Mouse (Mus musculus) brain, adult 2 months (tissue): ENCODE measurements around the gene Cenpm.
"Not testable (repeated sequence)": the region's sequence is repeated elsewhere in the genome, so short reads cannot be mapped to it uniquely, and the experiment has no call there.

Experiments used
- DNase-seq: peaks from one replicate; pipeline ENCODE4 v3.0.0; 2011; ENCODE audit warnings: low read depth, low spot score

The Cenpm gene

GRCm38 (mm10) chr15:82244115-82244804 is at the start of gene Cenpm:
TSS of gene Cenpm (minus strand) at chr15:82244748.
- DNase-seq: peak; percentile 91

DNA sequence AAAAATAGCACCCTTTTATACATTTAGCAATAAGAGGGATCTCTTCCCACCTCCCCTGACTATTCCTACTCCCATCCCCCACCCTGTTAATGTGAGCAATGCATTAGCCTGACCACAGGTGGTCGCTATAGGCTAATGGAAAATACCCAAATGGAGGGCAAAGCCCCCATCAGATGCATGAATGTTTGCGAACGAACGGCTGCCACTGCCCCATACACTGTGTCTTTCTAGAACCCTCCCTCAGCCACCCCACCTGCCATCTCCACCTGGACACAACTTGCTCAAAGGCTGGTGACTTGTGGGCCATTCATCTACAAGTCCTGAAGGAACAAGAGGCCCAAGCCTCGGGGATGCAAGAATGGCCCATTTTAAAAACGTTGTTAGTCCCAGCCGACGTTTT is 49.5 kb upstream of the Cenpm start:
- DNase-seq: no peak

- DNase-seq: peak; percentile 59
These were observed 48.7 kb upstream of the Cenpm start for GRCm38 (mm10) chr15:82293271-82293711.

GRCm38 (mm10) chr15:82292851-82293250 is 48.3 kb upstream of the Cenpm start:
- no peak for DNase-seq

- no peak for DNase-seq
These were observed 45.7 kb upstream of the Cenpm start for GRCm38 (mm10) chr15:82290252-82290651.

GRCm38 (mm10) chr15:82286157-82286556 is 41.6 kb upstream of the Cenpm start:
- no peak for DNase-seq

DNA sequence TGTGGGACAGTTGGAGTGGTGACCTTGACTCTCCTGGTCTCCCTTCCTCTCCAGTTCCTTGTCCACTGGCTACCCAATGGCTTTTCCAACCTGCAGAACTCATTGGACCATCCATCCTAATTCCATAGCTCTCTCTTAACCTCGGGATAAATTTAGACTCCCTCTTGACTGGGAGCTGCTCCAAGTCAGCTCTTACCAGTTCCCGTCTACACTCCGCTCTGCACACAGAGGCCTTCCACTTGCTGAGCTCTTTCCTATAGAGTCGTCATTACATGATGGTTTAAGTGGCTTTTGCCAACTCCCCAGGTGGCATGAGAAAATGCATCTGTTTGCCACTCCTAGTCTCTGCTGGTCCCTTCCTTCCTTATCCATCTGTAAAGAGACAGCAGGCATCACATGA is 36.1 kb upstream of the Cenpm start:
- DNase-seq: peak; percentile 54

DNA sequence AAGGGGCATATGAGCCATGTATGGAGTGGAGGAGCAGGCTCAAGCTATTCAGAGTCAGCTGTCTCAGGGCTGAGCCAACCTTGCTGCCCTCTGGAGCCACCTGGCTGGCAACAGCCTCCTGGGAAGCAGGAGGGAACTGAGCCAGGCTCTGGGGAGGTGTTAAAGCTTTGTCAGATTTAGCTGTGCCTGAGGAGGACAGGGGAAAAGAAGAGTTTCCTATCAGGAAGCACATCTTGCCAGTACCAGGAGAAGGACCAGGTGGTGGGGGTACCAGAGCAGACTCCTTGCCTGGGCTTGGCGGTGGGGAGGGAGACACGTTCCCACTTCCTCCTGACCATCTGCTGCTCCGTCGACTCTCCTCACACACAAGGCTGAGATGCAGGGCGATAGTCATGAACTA is 33.0 kb upstream of the Cenpm start:
- peak; percentile 96 for DNase-seq

GRCm38 (mm10) chr15:82274927-82275901 is 30.7 kb upstream of the Cenpm start:
- peak; percentile 87 for DNase-seq

- DNase-seq: no peak
These were observed 30.0 kb upstream of the Cenpm start, which contains the start of gene Sept3 for GRCm38 (mm10) chr15:82274593-82274926. TSS of gene Sept3 (plus strand) at chr15:82274893.

DNA sequence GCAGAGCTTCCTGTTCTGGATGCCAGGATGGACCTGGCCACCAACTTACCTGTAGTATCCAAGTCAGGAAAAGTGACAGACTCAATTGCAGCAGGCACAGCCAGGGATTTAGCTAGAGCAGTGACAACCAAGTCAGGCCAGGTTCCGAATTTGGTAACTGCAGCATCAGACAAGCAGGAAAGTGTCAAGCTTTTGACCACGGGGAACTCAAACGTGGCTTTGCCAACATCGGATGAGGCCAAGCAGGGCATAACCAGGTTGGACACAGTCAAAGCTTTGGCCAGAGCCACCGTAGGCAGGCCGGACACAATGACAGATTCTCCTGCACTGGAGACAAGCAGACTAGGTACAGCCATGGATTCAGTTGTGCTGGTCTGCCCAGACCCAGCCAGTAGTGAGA is 27.7 kb upstream of the Cenpm start:
- DNase-seq: peak; percentile 82

DNA sequence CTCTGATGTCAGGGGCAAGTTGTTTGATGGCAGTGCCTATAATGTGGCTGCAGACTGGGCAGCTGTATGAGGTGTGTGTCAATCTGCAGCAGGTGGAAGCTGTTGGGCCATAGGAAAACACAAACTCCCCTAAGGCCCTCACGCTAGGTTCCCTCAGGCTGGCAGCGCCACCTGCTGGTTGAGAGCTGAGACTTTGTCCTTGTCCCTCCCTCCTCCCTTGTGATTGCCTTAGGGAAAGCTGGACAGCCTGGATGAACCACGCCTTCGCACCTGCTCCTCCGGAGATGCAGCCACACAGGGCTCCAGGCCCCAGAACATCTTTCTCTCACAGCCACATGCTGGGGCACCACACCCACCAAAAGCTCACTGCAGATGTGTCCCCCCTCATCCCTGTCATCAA is 26.7 kb upstream of the Cenpm start:
- DNase-seq: peak; percentile 96

DNA sequence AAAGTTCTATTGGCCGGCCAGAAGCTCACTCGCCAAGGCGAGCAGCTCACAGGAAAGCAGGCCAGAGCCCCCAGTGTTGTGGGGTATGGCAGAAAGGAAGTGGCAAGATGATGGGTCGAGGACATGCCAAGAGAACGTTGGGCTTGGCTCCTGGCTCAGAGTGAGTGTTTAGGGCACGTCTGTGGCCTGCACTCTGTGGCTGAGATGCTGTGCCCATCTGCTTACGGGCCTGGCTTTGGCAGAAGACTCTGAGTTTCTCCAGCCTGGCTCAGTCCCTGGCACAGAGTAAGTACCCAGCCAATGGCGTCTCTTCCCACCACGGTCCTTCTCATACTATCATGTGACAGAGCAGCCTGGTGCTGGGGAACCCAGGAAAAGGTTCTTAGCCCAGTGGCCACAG is 24.2 kb upstream of the Cenpm start:
- peak; percentile 96 for DNase-seq

- peak; percentile 75 for DNase-seq
These were observed 23.6 kb upstream of the Cenpm start for GRCm38 (mm10) chr15:82268185-82268584.

GRCm38 (mm10) chr15:82266356-82266755 is 21.8 kb upstream of the Cenpm start:
- peak; percentile 74 for DNase-seq

DNA sequence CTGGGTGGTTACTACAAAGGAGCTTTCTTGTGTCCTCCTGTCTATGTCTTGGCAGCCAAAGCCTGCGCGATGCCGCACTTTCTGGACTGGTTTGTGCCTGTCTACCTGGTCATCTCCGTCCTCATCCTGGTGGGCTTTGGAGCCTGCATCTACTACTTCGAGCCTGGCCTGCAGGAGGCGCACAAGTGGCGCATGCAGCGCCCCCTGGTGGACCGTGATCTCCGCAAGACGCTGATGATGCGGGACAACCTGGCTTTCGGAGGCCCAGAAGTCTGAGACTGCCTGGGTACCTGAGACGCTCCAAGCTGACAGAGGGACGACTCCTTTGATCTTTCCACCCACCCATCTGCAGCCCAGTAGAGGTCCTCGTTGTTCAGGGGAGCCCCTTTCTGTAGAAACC is 15.0 kb upstream of the Cenpm start:
- peak; percentile 87 for DNase-seq

GRCm38 (mm10) chr15:82255944-82256383 is 11.4 kb upstream of the Cenpm start:
- DNase-seq: peak; percentile 97

- DNase-seq: peak; percentile 80
These were observed 10.7 kb upstream of the Cenpm start for GRCm38 (mm10) chr15:82255248-82255647.

DNA sequence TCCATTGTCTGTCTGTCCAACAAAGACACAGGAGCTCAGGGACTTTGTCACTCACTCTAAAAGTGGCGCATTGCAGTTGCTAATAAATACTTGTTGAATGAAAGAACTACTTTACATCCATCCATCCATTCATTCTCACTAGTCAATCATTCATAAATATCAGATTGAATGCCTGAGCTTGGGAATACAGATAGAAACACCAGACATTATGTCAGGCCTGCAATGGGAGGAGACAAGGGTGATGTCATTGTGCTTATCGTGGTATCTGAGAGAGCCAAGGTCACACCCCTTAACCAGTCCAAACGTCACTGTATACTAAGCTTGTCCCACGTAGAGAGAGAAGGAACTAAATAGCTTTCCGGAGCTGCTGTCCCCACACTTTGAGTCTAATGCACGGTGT is 7.5 kb upstream of the Cenpm start, which contains the start of gene 1500009C09Rik:
Gene 1500009C09Rik (plus strand): TSS at position 301 of the 400 bp plus-strand sequence.
- DNase-seq: no peak

DNA sequence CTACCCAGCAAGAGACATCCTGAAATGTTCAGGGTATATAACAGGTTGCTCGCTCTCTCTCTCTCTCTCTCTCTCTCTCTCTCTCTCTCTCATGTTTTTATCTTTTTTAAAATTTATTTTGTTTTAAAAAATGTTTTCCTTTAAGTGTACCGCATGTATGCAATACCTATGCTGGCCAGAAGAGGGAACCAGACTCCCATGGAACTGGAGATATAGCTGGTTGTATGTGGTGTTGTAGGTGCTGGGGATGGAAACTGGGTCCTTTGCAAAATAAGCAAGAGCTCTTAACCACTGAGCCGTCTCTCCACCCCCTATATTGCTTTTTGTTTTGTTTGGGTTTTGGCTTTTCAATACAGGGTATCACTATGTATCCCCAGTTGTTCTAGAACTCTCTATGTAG is 7.0 kb upstream of the Cenpm start:
- DNase-seq: no peak

DNA sequence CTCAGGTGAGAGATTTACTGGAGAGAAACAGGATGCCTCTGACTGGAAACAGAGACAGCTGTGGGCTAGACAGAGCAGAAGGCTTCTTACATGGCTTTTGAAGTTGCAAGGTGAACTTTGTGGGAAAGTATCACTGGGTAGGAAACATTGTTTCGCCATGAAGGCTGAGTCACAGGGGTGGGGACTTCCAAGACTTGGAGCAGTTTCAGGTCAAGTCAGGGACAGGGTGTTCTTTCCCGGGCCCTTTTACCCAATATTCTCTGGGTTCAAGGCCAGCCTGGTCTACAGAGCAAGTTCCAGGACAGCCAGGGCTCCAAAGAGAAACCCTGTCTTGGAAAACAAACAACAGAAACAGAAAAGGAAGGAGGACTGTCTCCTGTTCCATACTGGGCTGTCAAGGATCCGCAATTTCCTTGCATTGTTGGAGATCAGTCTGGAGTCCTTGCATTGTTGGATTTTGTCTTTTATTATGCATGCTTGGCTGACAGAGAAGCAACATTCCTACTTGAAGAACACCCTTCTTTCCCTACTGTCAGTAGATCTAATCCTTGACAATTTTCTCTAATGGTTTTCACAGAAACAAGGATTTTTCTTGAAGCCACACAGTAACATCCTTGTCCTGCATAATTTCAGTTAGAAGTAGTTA is 2.7 kb upstream of the Cenpm start:
- DNase-seq: no peak

DNA sequence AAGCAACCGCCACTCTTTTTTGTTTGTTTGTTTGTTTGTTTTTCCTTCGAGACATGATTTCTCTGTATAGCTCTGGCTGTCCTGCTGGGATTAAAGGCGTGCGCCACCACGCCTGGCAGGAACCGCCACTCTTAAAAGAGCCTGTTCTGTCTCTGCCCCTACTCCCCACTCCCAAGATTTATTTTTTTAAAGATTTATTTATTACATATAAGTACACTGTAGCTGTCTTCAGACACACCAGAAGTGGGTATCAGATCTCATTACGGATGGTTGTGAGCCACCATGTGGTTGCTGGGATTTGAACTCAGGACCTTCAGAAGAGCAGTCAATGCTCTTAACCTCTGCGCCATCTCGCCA is 235 bp upstream of the Cenpm start:
- not testable (repeated sequence) for DNase-seq
